Mouse (Mus musculus): ENCODE measurements around the gene Mre11a. TPM values are rescaled to one million over a fixed set of nuclear protein-coding genes. Genes with fewer than 3 reads are reported as not detected.

Gene Mre11a
- polyA plus RNA-seq, 1 experiment from 2014 or later = 40.5 TPM

GRCm38 (mm10) chr9:14839527-14839926 is 55.1 kb downstream of the Mre11a start:
- Histone ChIP-seq H3K4me1 (replicated peaks; ENCODE audit: control insufficient read depth, insufficient read depth, low read length) (no peaks in the 10 kb centered on the region), H3K9ac (ENCODE audit: low read length) (no peak overlapping the region), H3K9me3 (ENCODE audit: control insufficient read depth, low read length) (no peaks in the 10 kb centered on the region), H3K27me3 (ENCODE audit: control insufficient read depth, insufficient read depth, low read length) (no peaks in the 10 kb centered on the region), H3K4me3 (ENCODE audit: low read depth, low read length) (no peak overlapping the region), H3K36me3 (ENCODE audit: control insufficient read depth, insufficient read depth, low read length) (no peaks in the 10 kb centered on the region; the same call in 1 of the 2 replicates), H3K27ac (ENCODE audit: low read depth, low read length) (no peak overlapping the region), H3K4me2 (ENCODE audit: low read depth, low read length, severe bottlenecking) (no peak overlapping the region)
- 80% methylated on average over 7 of the region's 7 CpGs for WGBS
- peak; percentile 68 for DNase-seq (ENCODE audit: low spot score)
- ATAC-seq (replicated peaks; ENCODE audit: low FRiP score) = 0 out of 2 replicates have a peak, but pooled peaks have one; percentile 55

- WGBS = 83% methylated on average over 5 of the region's 5 CpGs
- Histone ChIP-seq H3K4me1 (replicated peaks; ENCODE audit: control insufficient read depth, insufficient read depth, low read length) (no peaks in the 10 kb centered on the region), H3K27me3 (ENCODE audit: control insufficient read depth, insufficient read depth, low read length) (no peaks in the 10 kb centered on the region), H3K4me3 (ENCODE audit: low read depth, low read length) (no peak overlapping the region), H3K9me3 (ENCODE audit: control insufficient read depth, low read length) (no peaks in the 10 kb centered on the region), H3K9ac (ENCODE audit: low read length) (no peak overlapping the region), H3K4me2 (ENCODE audit: low read depth, low read length, severe bottlenecking) (no peak overlapping the region), H3K27ac (ENCODE audit: low read depth, low read length) (no peak overlapping the region), H3K36me3 (ENCODE audit: control insufficient read depth, insufficient read depth, low read length) (no peaks in the 10 kb centered on the region; the same call in 1 of the 2 replicates)
- DNase-seq (ENCODE audit: low spot score) (no peak), ATAC-seq (replicated peaks; ENCODE audit: low FRiP score) (no peak)
Observed at GRCm38 (mm10) chr9:14839970-14840369, 55.5 kb downstream of the Mre11a start.

- H3K27me3 ChIP-seq (ENCODE audit: control insufficient read depth, insufficient read depth, low read length) = no peaks in the 10 kb centered on the region
- H3K9me3 ChIP-seq (ENCODE audit: control insufficient read depth, low read length) = no peaks in the 10 kb centered on the region
- WGBS = 86% methylated on average over 10 of the region's 10 CpGs
- ATAC-seq (replicated peaks; ENCODE audit: low FRiP score) = no peak
- no peak overlapping the region for H3K4me3 ChIP-seq (ENCODE audit: low read depth, low read length)
- no peak for DNase-seq (ENCODE audit: low spot score)
- H3K4me1 ChIP-seq (replicated peaks; ENCODE audit: control insufficient read depth, insufficient read depth, low read length) = no peaks in the 10 kb centered on the region
- H3K9ac ChIP-seq (ENCODE audit: low read length) = no peak overlapping the region
- no peaks in the 10 kb centered on the region for H3K36me3 ChIP-seq (ENCODE audit: control insufficient read depth, insufficient read depth, low read length)
- no peak overlapping the region for H3K4me2 ChIP-seq (ENCODE audit: low read depth, low read length, severe bottlenecking)
- no peak overlapping the region for H3K27ac ChIP-seq (ENCODE audit: low read depth, low read length)
Observed at GRCm38 (mm10) chr9:14841878-14842761, 57.7 kb downstream of the Mre11a start.

- ATAC-seq (replicated peaks; ENCODE audit: low FRiP score) = no peak
- Histone ChIP-seq H3K9ac (ENCODE audit: low read length) (no peak overlapping the region), H3K4me2 (ENCODE audit: low read depth, low read length, severe bottlenecking) (no peak overlapping the region), H3K4me3 (ENCODE audit: low read depth, low read length) (no peak overlapping the region), H3K4me1 (replicated peaks; ENCODE audit: control insufficient read depth, insufficient read depth, low read length) (no peaks in the 10 kb centered on the region), H3K9me3 (ENCODE audit: control insufficient read depth, low read length) (no peaks in the 10 kb centered on the region), H3K27me3 (ENCODE audit: control insufficient read depth, insufficient read depth, low read length) (no peaks in the 10 kb centered on the region), H3K27ac (ENCODE audit: low read depth, low read length) (no peak overlapping the region), H3K36me3 (ENCODE audit: control insufficient read depth, insufficient read depth, low read length) (no peaks in the 10 kb centered on the region)
- 94% methylated on average over 6 of the region's 6 CpGs for WGBS
- no peak for DNase-seq (ENCODE audit: low spot score)
Observed at GRCm38 (mm10) chr9:14843311-14843857, 58.9 kb downstream of the Mre11a start.

GRCm38 (mm10) chr9:14843901-14844300 is 59.4 kb downstream of the Mre11a start:
- no peaks in the 10 kb centered on the region for H3K9me3 ChIP-seq (ENCODE audit: control insufficient read depth, low read length)

GRCm38 (mm10) chr9:14846428-14846827 is 62.0 kb downstream of the Mre11a start:
- no peak overlapping the region for H3K4me3 ChIP-seq (ENCODE audit: low read depth, low read length)
- no peak for DNase-seq (ENCODE audit: low spot score)
- ATAC-seq (replicated peaks; ENCODE audit: low FRiP score) = no peak
- no peak overlapping the region for H3K4me2 ChIP-seq (ENCODE audit: low read depth, low read length, severe bottlenecking)
- no peaks in the 10 kb centered on the region for H3K9me3 ChIP-seq (ENCODE audit: control insufficient read depth, low read length)
- no peaks in the 10 kb centered on the region for H3K36me3 ChIP-seq (ENCODE audit: control insufficient read depth, insufficient read depth, low read length)
- WGBS = 51% methylated on average over 5 of the region's 5 CpGs
- H3K27me3 ChIP-seq (ENCODE audit: control insufficient read depth, insufficient read depth, low read length) = no peaks in the 10 kb centered on the region
- no peak overlapping the region for H3K27ac ChIP-seq (ENCODE audit: low read depth, low read length)
- no peaks in the 10 kb centered on the region for H3K4me1 ChIP-seq (replicated peaks; ENCODE audit: control insufficient read depth, insufficient read depth, low read length)
- H3K9ac ChIP-seq (ENCODE audit: low read length) = no peak overlapping the region

More at GRCm38 (mm10) chr9:14843901-14844300, 59.4 kb downstream of the Mre11a start:
- Histone ChIP-seq H3K4me2 (ENCODE audit: low read depth, low read length, severe bottlenecking) (no peak overlapping the region), H3K36me3 (ENCODE audit: control insufficient read depth, insufficient read depth, low read length) (no peaks in the 10 kb centered on the region), H3K27me3 (ENCODE audit: control insufficient read depth, insufficient read depth, low read length) (no peaks in the 10 kb centered on the region), H3K4me1 (replicated peaks; ENCODE audit: control insufficient read depth, insufficient read depth, low read length) (no peaks in the 10 kb centered on the region), H3K4me3 (ENCODE audit: low read depth, low read length) (no peak overlapping the region), H3K27ac (ENCODE audit: low read depth, low read length) (no peak overlapping the region), H3K9ac (ENCODE audit: low read length) (no peak overlapping the region)
- ATAC-seq (replicated peaks; ENCODE audit: low FRiP score) (no peak), DNase-seq (ENCODE audit: low spot score) (no peak)
- 93% methylated on average over 3 of the region's 3 CpGs for WGBS

- Histone ChIP-seq H3K27me3 (ENCODE audit: control insufficient read depth, insufficient read depth, low read length) (no peaks in the 10 kb centered on the region), H3K36me3 (ENCODE audit: control insufficient read depth, insufficient read depth, low read length) (no peaks in the 10 kb centered on the region), H3K9me3 (ENCODE audit: control insufficient read depth, low read length) (no peaks in the 10 kb centered on the region), H3K4me3 (ENCODE audit: low read depth, low read length) (no peak overlapping the region), H3K4me1 (replicated peaks; ENCODE audit: control insufficient read depth, insufficient read depth, low read length) (no peaks in the 10 kb centered on the region), H3K27ac (ENCODE audit: low read depth, low read length) (no peak overlapping the region), H3K4me2 (ENCODE audit: low read depth, low read length, severe bottlenecking) (no peak overlapping the region), H3K9ac (ENCODE audit: low read length) (no peak overlapping the region)
- WGBS = 63% methylated on average over 1 of the region's 1 CpGs
- no peak for ATAC-seq (replicated peaks; ENCODE audit: low FRiP score)
- no peak for DNase-seq (ENCODE audit: low spot score)
Observed at GRCm38 (mm10) chr9:14848267-14848935, 63.9 kb downstream of the Mre11a start.

GRCm38 (mm10) chr9:14854585-14854984 is 70.1 kb downstream of the Mre11a start:
- no peak overlapping the region for H3K4me2 ChIP-seq (ENCODE audit: low read depth, low read length, severe bottlenecking)
- DNase-seq (ENCODE audit: low spot score) = no peak
- H3K4me1 ChIP-seq (replicated peaks; ENCODE audit: control insufficient read depth, insufficient read depth, low read length) = no peaks in the 10 kb centered on the region
- ATAC-seq (replicated peaks; ENCODE audit: low FRiP score) = no peak
- peaks cover 11% of the 10 kb centered on the region for H3K27me3 ChIP-seq (ENCODE audit: control insufficient read depth, insufficient read depth, low read length)
- no peak overlapping the region for H3K4me3 ChIP-seq (ENCODE audit: low read depth, low read length)
- H3K9ac ChIP-seq (ENCODE audit: low read length) = no peak overlapping the region
- no peak overlapping the region for H3K27ac ChIP-seq (ENCODE audit: low read depth, low read length)
- no peaks in the 10 kb centered on the region for H3K36me3 ChIP-seq (ENCODE audit: control insufficient read depth, insufficient read depth, low read length)
- WGBS = 69% methylated on average over 4 of the region's 4 CpGs
- H3K9me3 ChIP-seq (ENCODE audit: control insufficient read depth, low read length) = no peaks in the 10 kb centered on the region

Data from forebrain, embryonic 11.5 days (tissue).